Mouse (Mus musculus) liver, adult 2 months (tissue): ENCODE results near the gene Fxn. TPM values are rescaled to one million over a fixed set of nuclear protein-coding genes. Genes with fewer than 3 reads are reported as not detected.
A peak's percentile ranks its signal among the peaks of the same experiment; 100 is the strongest.

Experiments
- DNase-seq: peaks from one replicate; pipeline ENCODE4 v3.0.0-alpha.2; 2011; ENCODE audit warnings: low read depth, low spot score; ENCODE audit errors: extremely low read depth
- H3K27ac ChIP-seq: fragments of 200-500 bp; replicated peaks from 2 replicates; pipeline ENCODE4 v1.5.1; 2012; ENCODE audit warnings: low read depth, mild to moderate bottlenecking, control low read depth, inconsistent platforms, low read length; ENCODE audit not compliant: insufficient read depth
- H3K27me3 ChIP-seq: fragments of 200-500 bp; 2 replicates; pipeline ENCODE4 v1.6.1; 2012; ENCODE audit warnings: mild to moderate bottlenecking, moderate library complexity, low read length, inconsistent platforms; ENCODE audit not compliant: control insufficient read depth, insufficient read depth
- H3K36me3 ChIP-seq: fragments of 200-500 bp; 2 replicates; pipeline ENCODE4 v1.6.1; 2012; ENCODE audit warnings: low read length, inconsistent platforms; ENCODE audit not compliant: control insufficient read depth, insufficient read depth
- H3K4me1 ChIP-seq: fragments of 200-500 bp; 2 replicates; pipeline ENCODE4 v1.6.1; 2011; ENCODE audit warnings: low read length; ENCODE audit not compliant: control insufficient read depth, insufficient read depth
- H3K4me3 ChIP-seq: fragments of 200-500 bp; 2 replicates; pipeline ENCODE4 v1.5.1; 2011; ENCODE audit warnings: low read depth, mild to moderate bottlenecking, control low read depth, low read length, moderate library complexity; ENCODE audit not compliant: insufficient read depth
- H3K79me2 ChIP-seq: fragments of 200-500 bp; 2 replicates; pipeline ENCODE4 v1.6.1; 2012; ENCODE audit warnings: inconsistent platforms, mild to moderate bottlenecking, low read length, moderate library complexity; ENCODE audit not compliant: control insufficient read depth, insufficient read depth
- H3K9ac ChIP-seq: fragments of 200-500 bp; 2 replicates; pipeline ENCODE4 v1.6.1; 2012; ENCODE audit warnings: low read depth, mild to moderate bottlenecking, control low read depth, inconsistent platforms, low read length
- CTCF ChIP-seq: fragments of 200-500 bp; IDR thresholded peaks from 2 replicates; pipeline ENCODE4 v1.5.1; 2011; ENCODE audit warnings: low read depth, low read length, control low read depth
- POLR2A ChIP-seq: fragments of 200-500 bp; IDR thresholded peaks from 2 replicates; pipeline ENCODE4 v1.6.1; 2011; ENCODE audit warnings: low read length, control low read depth; ENCODE audit not compliant: insufficient read depth; ENCODE audit errors: extremely low read depth
- WGBS: fragments of 180-500 bp; shearing (Covaris S2); methylation state at CpG from one replicate; pipeline ENCODE4 v1.1.7; 2018; 5-methylcytosine and 5-hydroxymethylcytosine counted together
- polyA plus RNA-seq: library from polyadenylated mRNA; depleted of rRNA; stranded (reverse); fragments of >200 nt; gene quantifications from 2 replicates; pipeline ENCODE4 v1.2.3, GENCODE M21; 2012
- total RNA-seq: library from RNA; depleted of rRNA; stranded (reverse); fragments of >200 nt; gene quantifications from 2 replicates; pipeline ENCODE4 v1.2.3, GENCODE M21; 2014

The Fxn gene
- total and polyA plus RNA-seq, 2 experiments, result 10.9 to 20.6 TPM

- Histone ChIP-seq H3K4me1 (no peaks in the 10 kb centered on the region), H3K79me2 (no peaks in the 10 kb centered on the region), H3K27ac (no peak overlapping the region), H3K9ac (no peak overlapping the region), H3K27me3 (no peaks in the 10 kb centered on the region), H3K36me3 (no peaks in the 10 kb centered on the region), H3K4me3 (no peak overlapping the region)
- no peak for DNase-seq
- 89% methylated on average over 5 of the region's 5 CpGs for WGBS
- TF ChIP-seq CTCF (no peak), POLR2A (no peak)
These were observed 25.9 kb upstream of the Fxn start for GRCm38 (mm10) chr19:24306351-24306750.

- DNase-seq, result no peak
- H3K27me3 ChIP-seq, result no peaks in the 10 kb centered on the region
- H3K9ac ChIP-seq, result no peak overlapping the region
These were observed 21.8 kb upstream of the Fxn start for GRCm38 (mm10) chr19:24302198-24302597.

GRCm38 (mm10) chr19:24301768-24302148, 21.4 kb upstream of the Fxn start:
- no peak for DNase-seq
- H3K9ac ChIP-seq, result no peak overlapping the region
- H3K27me3 ChIP-seq, result no peaks in the 10 kb centered on the region
- no peaks in the 10 kb centered on the region for H3K4me1 ChIP-seq
- 50% methylated on average over 5 of the region's 5 CpGs for WGBS
- TF ChIP-seq POLR2A (no peak), CTCF (no peak)
- no peak overlapping the region for H3K27ac ChIP-seq
- H3K79me2 ChIP-seq, result no peaks in the 10 kb centered on the region
- H3K36me3 ChIP-seq, result no peaks in the 10 kb centered on the region
- no peak overlapping the region for H3K4me3 ChIP-seq

More at GRCm38 (mm10) chr19:24302198-24302597, 21.8 kb upstream of the Fxn start:
- TF ChIP-seq POLR2A, result no peak
- TF ChIP-seq CTCF, result no peak
- Histone ChIP-seq H3K27ac (no peak overlapping the region), H3K36me3 (no peaks in the 10 kb centered on the region), H3K4me3 (no peak overlapping the region), H3K79me2 (no peaks in the 10 kb centered on the region), H3K4me1 (no peaks in the 10 kb centered on the region)
- WGBS, result 75% methylated on average over 10 of the region's 10 CpGs

- peak; percentile 46 for DNase-seq
- WGBS, result 13% methylated on average over 9 of the region's 9 CpGs
- Histone ChIP-seq H3K79me2 (no peaks in the 10 kb centered on the region), H3K27ac (no peak overlapping the region), H3K4me1 (no peaks in the 10 kb centered on the region), H3K4me3 (no peak overlapping the region), H3K27me3 (no peaks in the 10 kb centered on the region), H3K9ac (no peak overlapping the region), H3K36me3 (no peaks in the 10 kb centered on the region)
- TF ChIP-seq CTCF (peak; percentile 85), POLR2A (no peak)
These were observed 20.8 kb upstream of the Fxn start for GRCm38 (mm10) chr19:24300994-24301767.

GRCm38 (mm10) chr19:24293537-24293936, 13.1 kb upstream of the Fxn start:
- no peaks in the 10 kb centered on the region for H3K36me3 ChIP-seq
- WGBS, result 69% methylated on average over 5 of the region's 5 CpGs
- H3K4me1 ChIP-seq, result no peaks in the 10 kb centered on the region
- DNase-seq, result no peak
- H3K27me3 ChIP-seq, result no peaks in the 10 kb centered on the region
- no peak overlapping the region for H3K4me3 ChIP-seq
- TF ChIP-seq POLR2A, result no peak
- TF ChIP-seq CTCF, result no peak
- H3K27ac ChIP-seq, result no peak overlapping the region
- no peaks in the 10 kb centered on the region for H3K79me2 ChIP-seq
- no peak overlapping the region for H3K9ac ChIP-seq

- H3K27me3 ChIP-seq, result no peaks in the 10 kb centered on the region
- TF ChIP-seq POLR2A (no peak), CTCF (peak; percentile 70)
- H3K9ac ChIP-seq, result no peak overlapping the region
- peak; percentile 64 for DNase-seq
- H3K4me1 ChIP-seq, result peaks cover 6% of the 10 kb centered on the region
- no peaks in the 10 kb centered on the region for H3K36me3 ChIP-seq
- H3K27ac ChIP-seq, result no peak overlapping the region
- H3K4me3 ChIP-seq, result no peak overlapping the region
- WGBS, result 68% methylated on average over 4 of the region's 4 CpGs
- no peaks in the 10 kb centered on the region for H3K79me2 ChIP-seq
These were observed 3.8 kb upstream of the Fxn start for GRCm38 (mm10) chr19:24284187-24284586.
